1 mouse cellular context compared by ENCODE assay signal in genomic region chr16:4418072-4418471, GRCm38 (mm10).
TF ChIP-seq lines count a peak whose summit lies in the region.

No protein-coding gene starts in this region.

TF ChIP-seq in MEL, 35 proteins besides CTCF, POLR2A, EP300 and RAD21 (continued from another document):
- no peak for TF ChIP-seq UBTF (IDR thresholded peaks at IDR 0.05; ENCODE audit: borderline replicate concordance, insufficient read depth, low read depth, low read length)
- no peak for TF ChIP-seq ETS1 (IDR thresholded peaks at IDR 0.05; ENCODE audit: low read depth, low read length)
